Mouse (Mus musculus): Measurements from ENCODE around the gene Ripor2.
"Not testable (repeated sequence)": the region's sequence is repeated elsewhere in the genome, so short reads cannot be mapped to it uniquely, and the experiment has no call there.

DNA sequence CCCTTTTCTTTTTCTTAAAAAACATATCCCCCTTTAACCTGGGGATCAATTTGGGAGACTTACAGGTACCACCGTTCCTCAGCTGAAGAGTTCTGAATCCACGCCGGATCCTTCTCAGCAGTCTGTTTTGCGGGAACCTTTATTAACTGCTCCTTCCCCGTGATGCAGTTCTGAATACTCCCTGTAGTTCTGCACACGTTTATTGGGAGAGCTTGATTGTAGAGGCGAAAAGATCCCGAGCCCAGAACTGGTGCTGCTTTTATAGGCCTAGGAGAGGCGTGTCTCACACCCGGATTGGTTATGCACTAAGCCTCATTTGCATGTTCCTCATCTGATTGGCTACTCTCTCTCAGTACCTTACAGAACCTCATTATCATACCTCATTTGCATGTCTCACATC is 189.5 kb downstream of the Ripor2 start:
- TF ChIP-seq POLR2A (IDR thresholded peaks at IDR 0.05; ENCODE audit: borderline replicate concordance, extremely low read depth, insufficient read depth, insufficient read length, poor library complexity, severe bottlenecking); CTCF (IDR thresholded peaks at IDR 0.05; ENCODE audit: borderline replicate concordance, extremely low read depth, insufficient read depth, insufficient read length): not testable (repeated sequence)
